Mouse (Mus musculus) heart, embryonic 14.5 days (tissue): ENCODE results near the gene 2310011J03Rik. TPM values are rescaled to one million over a fixed set of nuclear protein-coding genes. Genes with fewer than 3 reads are reported as not detected.
"Not testable (repeated sequence)": the region's sequence is repeated elsewhere in the genome, so short reads cannot be mapped to it uniquely, and the experiment has no call there.

ENCODE experiments used
- ATAC-seq: fragments of 200-750 bp; cut with Nextera tagmentation; 2 replicates; pipeline ENCODE4 v1.8.0; 2017; ENCODE audit warnings: low read depth, moderate TSS enrichment; ENCODE audit not compliant: insufficient number of reproducible peaks, insufficient read depth, low FRiP score
- H3K27ac ChIP-seq, 2 experiments: fragments of 200-500 bp in 1 of 2; fragments of 300-500 bp in 1 of 2; sonication (generic) in 1 of 2; replicated peaks in 1 of 2; 2 replicates each; pipeline ENCODE4 v1.5.1; 2012 to 2014; ENCODE audit warnings: low read depth in 2 of 2, low read length in 2 of 2, control low read depth in 1 of 2, mild to moderate bottlenecking in 1 of 2, mixed read lengths in 1 of 2; ENCODE audit not compliant: control insufficient read depth in 1 of 2, insufficient read depth in 1 of 2
- H3K27me3 ChIP-seq: fragments of 300-500 bp; sonication (generic); 2 replicates; pipeline ENCODE4 v1.6.1; 2014; ENCODE audit warnings: mild to moderate bottlenecking, low read length, control low read depth; ENCODE audit not compliant: control insufficient read depth, insufficient read depth
- H3K36me3 ChIP-seq: fragments of 300-500 bp; sonication (generic); 2 replicates; pipeline ENCODE4 v1.6.1; 2014; ENCODE audit warnings: mild to moderate bottlenecking, control low read depth, low read length, mixed read lengths; ENCODE audit not compliant: control insufficient read depth, insufficient read depth
- H3K4me1 ChIP-seq, 2 experiments: fragments of 200-500 bp in 1 of 2; fragments of 300-500 bp in 1 of 2; sonication (generic) in 1 of 2; 2 replicates each; pipeline ENCODE4 v1.6.1; 2012 to 2014; ENCODE audit warnings: low read length in 2 of 2, control low read depth in 1 of 2, mixed read lengths in 1 of 2; ENCODE audit not compliant: control insufficient read depth in 2 of 2, insufficient read depth in 2 of 2
- H3K4me2 ChIP-seq: fragments of 300-500 bp; sonication (generic); 2 replicates; pipeline ENCODE4 v1.6.1; 2014; ENCODE audit warnings: mild to moderate bottlenecking, low read length
- H3K4me3 ChIP-seq, 2 experiments: fragments of 200-500 bp in 1 of 2; fragments of 300-500 bp in 1 of 2; sonication (generic) in 1 of 2; 2 replicates each; pipeline ENCODE4 v1.5.1; 2012 to 2014; ENCODE audit warnings: low read length in 2 of 2, mild to moderate bottlenecking in 2 of 2, control low read depth in 1 of 2, low read depth in 1 of 2, moderate library complexity in 1 of 2; ENCODE audit not compliant: control insufficient read depth in 1 of 2, insufficient read depth in 1 of 2
- H3K9ac ChIP-seq: fragments of 300-500 bp; sonication (generic); 2 replicates; pipeline ENCODE4 v1.6.1; 2014; ENCODE audit warnings: mild to moderate bottlenecking, low read length
- H3K9me3 ChIP-seq: fragments of 300-500 bp; sonication (generic); 2 replicates; pipeline ENCODE4 v1.6.1; 2016; ENCODE audit warnings: low read length, control low read depth; ENCODE audit not compliant: control insufficient read depth
- WGBS: fragments of 180-500 bp; shearing (Covaris S2); extraction: QIAGEN DNeasy Blood & Tissue Kit; methylation state at CpG from one replicate; pipeline ENCODE4 v1.1.7; 2014; 5-methylcytosine and 5-hydroxymethylcytosine counted together
- polyA plus RNA-seq: library from polyadenylated mRNA; unstranded; fragments of >200 nt; fragmentation: Nextera tagmentation; extraction: Ambion mirVana; gene quantifications from 2 replicates; pipeline ENCODE4 v1.2.1, GENCODE M21; 2014

2310011J03Rik gene
- polyA plus RNA-seq, 1 experiment from 2014 or later, result 30.8 TPM

- H3K9me3 ChIP-seq, result no peaks in the 10 kb centered on the region
- H3K4me3 ChIP-seq, result peak within 1 kb of the TSS; percentile 41 to 44
- peak; percentile 41 for ATAC-seq
- peak within 1 kb of the TSS; percentile 73 for H3K9ac ChIP-seq
- H3K4me1 ChIP-seq, result peaks cover 14 to 42% of the 10 kb centered on the region in 2 experiments; a peak in 3 of 4 replicates
- H3K4me2 ChIP-seq, result peak within 1 kb of the TSS; percentile 72
- no peaks in the 10 kb centered on the region for H3K36me3 ChIP-seq
- under 1% methylated on average over 42 of the region's 42 CpGs for WGBS
- peaks cover 84% of the 10 kb centered on the region for H3K27me3 ChIP-seq
- 0 out of 4 replicates have a peak within 1 kb of the TSS, but pooled peaks of 1 of the 2 experiments have one; percentile 19 for H3K27ac ChIP-seq
These were observed 28.0 kb upstream of the 2310011J03Rik start, which contains the start of gene Adamtsl5 for GRCm38 (mm10) chr10:80348244-80348781. Adamtsl5 (minus strand) TSS chr10:80348412.

- 10% methylated on average over 17 of the region's 17 CpGs for WGBS
- no peak overlapping the region for H3K27ac ChIP-seq
- ATAC-seq, result no peak
- H3K9me3 ChIP-seq, result no peaks in the 10 kb centered on the region
- no peaks in the 10 kb centered on the region for H3K36me3 ChIP-seq
- H3K4me3 ChIP-seq, result peak overlapping the region; percentile 41 to 44
- peaks cover 88% of the 10 kb centered on the region for H3K27me3 ChIP-seq
- H3K4me1 ChIP-seq, result peaks cover 17 to 50% of the 10 kb centered on the region in 2 experiments; a peak in 3 of 4 replicates
- peak overlapping the region; percentile 73 for H3K9ac ChIP-seq
- H3K4me2 ChIP-seq, result peak overlapping the region; percentile 72
These were observed 27.2 kb upstream of the 2310011J03Rik start for GRCm38 (mm10) chr10:80347514-80347967.

- 91% methylated on average over 5 of the region's 6 CpGs for WGBS
- H3K4me1 ChIP-seq, result peaks cover 19 to 56% of the 10 kb centered on the region in 2 experiments; a peak in 3 of 4 replicates
- ATAC-seq, result not testable (repeated sequence)
These were observed 25.6 kb upstream of the 2310011J03Rik start for GRCm38 (mm10) chr10:80345929-80346328.

GRCm38 (mm10) chr10:80345122-80345521 is 24.8 kb upstream of the 2310011J03Rik start:
- peaks cover 93% of the 10 kb centered on the region for H3K27me3 ChIP-seq
- peaks cover 19 to 56% of the 10 kb centered on the region in 2 experiments; a peak in 3 of 4 replicates for H3K4me1 ChIP-seq
- no peak overlapping the region; the same call in 1 of the 2 replicates for H3K9ac ChIP-seq
- no peak overlapping the region for H3K4me3 ChIP-seq
- ATAC-seq, result no peak
- H3K27ac ChIP-seq, result no peak overlapping the region
- no peaks in the 10 kb centered on the region for H3K36me3 ChIP-seq
- no peak overlapping the region for H3K4me2 ChIP-seq
- 7% methylated on average over 16 of the region's 16 CpGs for WGBS
- no peaks in the 10 kb centered on the region for H3K9me3 ChIP-seq

More at GRCm38 (mm10) chr10:80345929-80346328, 25.6 kb upstream of the 2310011J03Rik start:
- H3K4me3 ChIP-seq, H3K4me2 ChIP-seq, H3K9ac ChIP-seq, H3K27ac ChIP-seq, H3K36me3 ChIP-seq, H3K9me3 ChIP-seq: not testable (repeated sequence)
- peaks cover 91% of the 10 kb centered on the region for H3K27me3 ChIP-seq

- Histone ChIP-seq H3K4me2 (no peak overlapping the region), H3K27ac (no peak overlapping the region), H3K4me3 (no peak overlapping the region), H3K9me3 (no peaks in the 10 kb centered on the region), H3K27me3 (peaks cover 87% of the 10 kb centered on the region), H3K9ac (no peak overlapping the region), H3K36me3 (no peaks in the 10 kb centered on the region), H3K4me1 (peaks cover 18 to 54% of the 10 kb centered on the region in 2 experiments; a peak in 3 of 4 replicates)
- ATAC-seq, result no peak
- WGBS, result 22% methylated on average over 9 of the region's 9 CpGs
These were observed 23.9 kb upstream of the 2310011J03Rik start for GRCm38 (mm10) chr10:80344131-80344661.

- Histone ChIP-seq H3K9me3 (no peaks in the 10 kb centered on the region), H3K9ac (peak overlapping the region; percentile 27; the same call in 1 of the 2 replicates), H3K27me3 (peaks cover 79% of the 10 kb centered on the region), H3K4me1 (peaks cover 13 to 47% of the 10 kb centered on the region in 2 experiments; a peak in 3 of 4 replicates), H3K27ac (no peak overlapping the region), H3K4me2 (peak overlapping the region; percentile 59), H3K36me3 (no peaks in the 10 kb centered on the region), H3K4me3 (peak overlapping the region in 1 of 2 experiments; percentile 27; a peak in 2 of 4 replicates)
- WGBS, result 37% methylated on average over 13 of the region's 13 CpGs
- ATAC-seq, result no peak; the same call in 1 of the 2 replicates
These were observed 23.1 kb upstream of the 2310011J03Rik start for GRCm38 (mm10) chr10:80343425-80343895.

GRCm38 (mm10) chr10:80342749-80343424 is 22.6 kb upstream of the 2310011J03Rik start:
- peak overlapping the region; percentile 59 for H3K4me2 ChIP-seq
- 1% methylated on average over 33 of the region's 33 CpGs for WGBS
- ATAC-seq, result peak; percentile 58
- peaks cover 12 to 41% of the 10 kb centered on the region in 2 experiments; a peak in 3 of 4 replicates for H3K4me1 ChIP-seq
- H3K4me3 ChIP-seq, result peak overlapping the region; percentile 10 to 27; a peak in 3 of 4 replicates
- no peaks in the 10 kb centered on the region for H3K9me3 ChIP-seq
- H3K27me3 ChIP-seq, result peaks cover 74% of the 10 kb centered on the region
- no peaks in the 10 kb centered on the region for H3K36me3 ChIP-seq
- 0 out of 2 replicates have a peak overlapping the region, but pooled peaks have one; percentile 8 for H3K9ac ChIP-seq
- H3K27ac ChIP-seq, result no peak overlapping the region
